Mouse (Mus musculus) yolk sac, embryonic 10.5 days (tissue): Measurements from ENCODE around the gene Prkch.

Source experiments
- DNase-seq: peaks from one replicate; pipeline ENCODE4 v3.0.0-alpha.2; 2017; ENCODE audit warnings: low spot score

The Prkch gene

GRCm38 (mm10) chr12:73583318-73583717, 1.3 kb upstream of the Prkch start:
- DNase-seq = no peak

DNA sequence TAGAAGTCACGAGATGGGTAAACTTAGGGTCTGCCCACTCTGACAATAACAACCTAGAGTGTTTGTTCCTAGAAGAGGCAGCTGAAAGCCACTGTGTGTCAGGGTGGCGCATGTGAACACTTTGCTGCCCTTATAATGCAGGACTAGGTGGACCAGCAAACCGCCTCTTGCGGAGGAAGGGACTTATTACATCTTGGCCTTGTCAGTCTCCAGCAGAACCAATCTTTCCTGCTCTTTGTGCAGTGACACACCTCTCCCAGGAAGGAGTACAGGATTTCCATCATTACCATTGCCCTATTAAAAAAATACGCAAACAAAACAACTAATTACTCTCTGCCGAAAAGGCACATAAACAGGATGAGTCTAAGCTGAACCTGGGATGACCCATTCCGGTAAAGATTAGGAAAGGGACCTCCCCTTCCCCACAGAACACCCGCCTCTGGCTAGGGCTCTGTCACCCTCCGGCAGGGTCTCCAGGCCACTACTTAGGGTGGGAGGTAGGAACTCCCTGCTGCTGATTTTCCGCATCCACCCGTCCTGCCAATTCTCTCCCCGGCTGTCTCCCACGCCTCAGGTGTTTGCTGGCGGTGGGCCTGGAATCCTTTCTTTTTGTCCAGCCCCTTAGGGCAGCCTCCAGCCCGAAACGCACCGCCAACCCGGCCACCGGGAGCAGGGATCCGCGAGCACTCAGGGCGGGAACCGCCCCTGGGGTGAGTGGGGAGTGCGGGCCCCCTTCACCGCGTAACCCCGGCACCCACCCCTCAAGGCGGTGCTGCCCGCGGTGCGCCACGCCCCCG, 585 bp upstream of the Prkch start:
- DNase-seq = peak; percentile 25

- DNase-seq = peak; percentile 31
Measured at GRCm38 (mm10) chr12:73585241-73585801, 725 bp downstream of the Prkch start.

GRCm38 (mm10) chr12:73585850-73586249, 1.3 kb downstream of the Prkch start:
- DNase-seq = no peak

DNA sequence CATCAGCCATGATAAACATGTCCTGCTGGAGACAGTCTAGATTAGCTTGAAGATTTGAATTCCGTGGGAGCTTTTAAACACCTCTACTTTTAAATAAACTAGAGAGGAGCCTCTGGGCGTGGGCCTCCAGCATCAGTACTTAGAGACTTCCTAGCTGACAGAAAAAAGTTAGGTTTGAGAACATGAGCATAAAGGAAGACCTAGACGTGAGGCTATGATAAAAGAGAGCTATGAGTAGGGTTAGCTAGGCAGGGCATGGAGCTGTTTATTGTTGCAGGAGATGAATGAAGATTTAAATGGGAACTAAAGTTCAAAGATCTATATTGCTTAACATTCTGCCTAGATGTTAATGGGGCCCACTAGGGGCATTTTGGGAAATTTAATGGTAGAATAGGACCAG, 2.7 kb downstream of the Prkch start:
- DNase-seq = no peak

DNA sequence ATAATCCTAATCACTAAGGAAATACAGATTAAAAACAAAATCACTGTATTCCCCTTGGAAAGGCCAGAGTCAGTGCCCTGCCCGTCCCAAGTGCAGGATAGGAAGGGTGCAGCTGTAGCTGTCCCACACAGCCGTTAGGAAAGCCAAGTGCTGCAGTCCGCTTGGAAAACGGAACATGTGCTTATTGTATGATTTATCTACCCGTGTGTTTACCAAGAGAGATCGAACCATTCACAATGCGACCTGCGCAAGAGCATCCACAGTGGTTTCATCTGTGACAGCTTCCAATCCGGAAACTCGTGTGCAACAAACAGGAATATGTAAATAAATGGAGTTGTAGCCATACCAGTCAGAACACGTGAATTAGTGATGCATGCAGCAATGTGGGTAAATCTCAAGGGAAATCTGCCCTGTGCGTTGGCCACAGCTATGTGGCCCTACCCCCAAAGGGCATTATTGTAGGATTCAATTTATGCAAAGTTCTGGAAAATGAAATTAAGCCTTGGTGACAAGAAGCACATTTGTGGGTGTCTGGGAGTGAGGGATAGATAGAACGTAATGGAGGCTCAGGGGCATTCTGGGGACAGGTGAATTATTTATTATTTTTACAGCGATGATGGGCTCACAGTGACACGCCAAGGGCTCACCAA, 6.2 kb downstream of the Prkch start:
- DNase-seq = no peak

DNA sequence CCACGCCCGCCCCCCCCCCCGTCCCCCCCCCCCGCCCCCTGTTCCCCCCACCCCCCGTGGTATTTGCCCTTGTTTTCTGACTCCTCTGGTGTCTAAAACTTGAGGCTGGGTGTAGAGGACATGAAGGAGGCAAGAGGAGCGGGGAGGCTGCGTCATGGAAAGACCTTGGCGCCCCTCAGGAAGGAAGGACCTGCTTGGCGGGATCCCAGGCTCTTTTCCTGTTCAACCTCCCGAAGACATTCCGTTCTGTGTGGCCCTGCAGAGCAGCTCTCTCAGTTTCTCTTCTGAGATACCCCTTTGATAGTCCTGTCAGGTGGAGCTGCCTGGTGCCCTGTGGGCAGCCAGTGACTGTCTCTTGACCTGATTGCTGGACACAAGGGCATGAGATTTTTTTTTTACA, 7.0 kb downstream of the Prkch start:
- no peak for DNase-seq

GRCm38 (mm10) chr12:73593021-73593798, 8.6 kb downstream of the Prkch start:
- no peak for DNase-seq

DNA sequence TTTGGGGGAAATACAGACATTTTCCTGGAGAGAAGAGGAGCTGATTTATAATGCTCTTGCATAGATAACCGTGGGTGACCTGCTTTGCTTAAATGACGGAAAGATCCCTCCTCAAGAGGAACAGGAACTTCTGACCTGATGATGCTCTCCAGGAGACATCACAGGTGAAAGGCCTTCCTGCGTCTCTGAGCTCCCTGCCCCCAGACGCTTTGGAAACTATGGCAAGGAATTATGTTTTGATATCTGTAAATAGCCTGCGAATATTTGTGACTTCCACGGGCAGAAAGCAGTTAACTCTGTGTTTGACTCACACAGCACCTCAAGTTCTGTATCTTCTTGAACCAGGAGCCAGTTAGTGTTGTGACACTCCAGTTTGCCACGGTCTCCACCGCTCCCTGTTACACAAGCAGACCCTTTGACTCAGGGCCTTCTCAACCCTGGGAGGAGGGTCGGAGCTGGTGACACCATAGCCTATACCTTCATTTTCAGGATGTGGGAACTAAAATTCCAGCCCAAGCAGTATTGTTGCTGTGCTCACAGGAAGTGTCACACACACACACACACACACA, 9.7 kb downstream of the Prkch start:
- DNase-seq = no peak

DNA sequence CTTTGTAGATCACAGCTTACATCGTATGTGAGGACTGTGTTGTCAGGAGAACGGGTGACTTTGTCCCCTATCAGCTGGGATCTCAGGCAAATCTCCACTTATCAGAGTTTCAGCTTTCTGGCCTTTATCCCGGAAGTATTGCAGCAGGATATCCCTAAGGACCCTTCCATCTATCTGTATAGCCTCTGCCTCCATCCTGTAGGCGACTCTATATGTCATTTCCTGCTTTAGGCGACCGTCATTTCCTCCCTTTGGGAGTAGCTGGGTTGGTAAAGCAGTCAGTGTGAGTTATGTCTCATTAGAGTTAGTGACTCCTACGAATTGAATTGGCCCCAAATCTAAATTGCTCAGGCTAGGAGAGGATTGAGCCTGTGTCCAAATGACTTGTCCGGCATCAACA, 10.6 kb downstream of the Prkch start:
- no peak for DNase-seq

- no peak for DNase-seq
Measured at GRCm38 (mm10) chr12:73598241-73598640, 13.6 kb downstream of the Prkch start.

DNA sequence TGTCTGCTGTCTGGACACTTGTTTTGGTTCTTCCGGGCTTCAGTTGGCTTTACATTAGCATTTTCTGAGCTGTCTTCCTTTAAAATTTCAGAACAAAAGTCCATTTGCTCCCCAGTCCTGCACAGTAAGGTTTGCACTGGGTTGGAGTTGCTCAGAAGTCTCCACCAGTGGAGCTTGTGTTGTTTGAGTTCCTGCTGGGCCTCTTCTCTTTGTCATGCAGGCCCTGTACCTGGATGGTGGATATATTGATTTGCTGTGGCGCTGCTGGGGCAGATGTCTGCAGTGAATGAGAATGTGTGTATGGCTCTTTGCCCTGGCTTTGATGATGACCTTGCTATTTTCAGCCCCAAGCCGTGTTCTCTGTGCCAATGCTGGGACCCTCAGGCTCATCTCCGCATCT, 15.9 kb downstream of the Prkch start:
- DNase-seq = no peak

DNA sequence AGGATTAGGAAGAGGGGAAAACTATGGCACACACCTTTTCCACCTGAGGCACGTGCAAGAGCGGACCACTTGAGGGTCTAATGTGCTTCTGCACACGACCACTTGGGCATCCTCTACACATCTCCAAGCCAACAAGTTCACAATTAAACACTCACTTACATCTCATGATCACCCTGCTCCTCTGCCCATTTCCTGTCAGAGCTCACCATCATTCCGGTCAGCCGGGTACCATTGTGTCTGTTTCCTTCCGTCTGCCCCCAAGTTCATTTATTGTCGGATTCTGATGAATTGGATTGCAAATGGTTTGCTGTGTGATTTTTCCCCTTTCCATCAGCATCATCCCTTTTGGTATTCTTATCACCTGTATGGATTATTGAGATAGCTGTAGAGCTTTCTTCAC, 18.4 kb downstream of the Prkch start:
- DNase-seq = no peak

DNA sequence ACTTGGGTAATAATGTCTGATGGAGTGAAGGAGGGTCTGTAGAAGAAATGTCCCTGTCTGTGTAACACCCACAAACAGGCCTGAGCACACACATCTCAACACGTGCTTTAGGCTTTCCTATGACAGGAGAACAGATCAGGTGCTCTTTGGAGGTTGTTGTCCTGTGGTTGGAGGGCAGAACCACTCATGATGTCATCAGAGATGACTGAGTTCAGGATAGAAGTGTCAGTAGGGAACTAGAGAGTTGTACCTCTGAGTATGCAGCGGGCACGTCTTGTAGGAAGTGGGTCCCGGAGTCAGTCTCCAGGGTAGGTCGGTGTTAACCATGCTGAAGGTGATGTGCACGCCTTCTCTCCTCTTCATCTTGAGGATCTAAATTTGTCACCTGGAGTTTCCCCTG, 19.1 kb downstream of the Prkch start:
- DNase-seq = no peak

DNA sequence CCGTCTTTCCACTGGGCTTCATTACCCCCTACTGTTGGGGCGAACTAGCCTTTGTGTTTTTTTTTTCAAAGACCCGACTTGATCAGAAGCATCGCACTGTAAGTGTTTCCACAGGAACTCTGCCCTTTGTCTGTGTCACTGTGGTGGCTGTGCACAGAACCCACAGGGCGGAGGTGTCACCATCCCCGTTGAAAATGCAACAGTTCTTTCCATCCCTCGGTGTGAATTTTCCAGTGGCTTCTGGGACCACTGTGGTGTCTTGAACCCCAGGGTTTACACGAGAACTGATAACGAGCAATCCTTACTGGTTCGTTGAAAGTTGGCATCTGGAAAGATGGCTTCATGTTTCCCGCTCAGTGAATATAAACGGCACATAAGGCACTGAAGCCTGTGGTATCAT, 20.2 kb downstream of the Prkch start:
- no peak for DNase-seq

DNA sequence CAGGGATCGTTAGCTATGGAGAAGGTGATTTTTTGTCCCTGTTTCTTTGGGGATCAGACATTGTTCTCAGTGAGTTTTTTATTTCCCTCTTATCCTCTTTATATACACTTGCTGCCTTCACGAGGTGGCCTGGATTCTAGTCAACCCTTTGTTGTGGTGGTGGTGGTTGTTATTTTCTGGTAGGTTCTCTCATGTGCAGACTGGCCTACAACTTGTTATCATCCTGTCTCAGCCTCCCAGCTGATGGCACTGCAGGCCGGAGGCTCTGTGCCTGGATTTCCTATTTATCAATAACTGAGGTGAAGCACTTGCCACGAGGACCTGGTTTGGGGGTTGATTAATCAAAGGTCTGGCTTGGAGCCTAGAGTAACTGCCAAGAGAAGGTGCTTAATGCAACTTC, 20.6 kb downstream of the Prkch start:
- DNase-seq = no peak

DNA sequence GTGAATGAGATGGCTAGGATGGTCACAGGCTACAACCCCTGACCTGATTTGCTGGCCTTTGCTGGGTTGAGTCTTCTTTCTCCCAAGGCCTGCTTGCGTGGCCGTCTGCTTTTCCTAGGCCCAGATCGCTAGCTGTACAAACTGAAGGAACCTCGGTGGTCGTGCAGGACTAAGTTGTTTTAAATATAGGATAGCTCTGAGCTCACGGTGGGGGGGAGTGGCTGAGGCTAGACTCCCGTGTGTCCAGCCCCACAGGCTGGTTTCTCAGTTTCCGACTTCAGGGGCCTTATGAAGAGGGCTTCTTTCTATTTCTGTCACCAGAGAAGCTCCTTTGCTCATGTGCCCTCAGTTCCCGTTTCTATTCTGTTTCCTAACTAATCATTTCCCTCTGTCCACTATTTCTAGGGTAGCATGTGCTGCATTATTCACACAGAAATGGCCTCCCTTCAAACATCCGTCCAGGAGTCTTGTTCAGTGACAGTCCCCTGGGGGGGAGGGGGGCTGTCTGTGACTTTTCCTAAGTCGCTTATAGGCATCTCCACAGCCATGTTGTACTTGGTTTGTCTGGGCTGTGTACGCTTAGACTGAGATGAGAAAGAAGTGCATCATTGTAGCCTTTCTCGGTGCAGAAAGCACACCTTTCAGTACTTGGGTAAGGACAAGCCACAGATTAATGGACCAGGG, 22.9 kb downstream of the Prkch start:
- no peak for DNase-seq

GRCm38 (mm10) chr12:73608065-73608397, 23.4 kb downstream of the Prkch start:
- peak; percentile 20 for DNase-seq

GRCm38 (mm10) chr12:73609262-73609661, 24.7 kb downstream of the Prkch start:
- no peak for DNase-seq

GRCm38 (mm10) chr12:73609676-73610545, 25.3 kb downstream of the Prkch start:
- no peak for DNase-seq

DNA sequence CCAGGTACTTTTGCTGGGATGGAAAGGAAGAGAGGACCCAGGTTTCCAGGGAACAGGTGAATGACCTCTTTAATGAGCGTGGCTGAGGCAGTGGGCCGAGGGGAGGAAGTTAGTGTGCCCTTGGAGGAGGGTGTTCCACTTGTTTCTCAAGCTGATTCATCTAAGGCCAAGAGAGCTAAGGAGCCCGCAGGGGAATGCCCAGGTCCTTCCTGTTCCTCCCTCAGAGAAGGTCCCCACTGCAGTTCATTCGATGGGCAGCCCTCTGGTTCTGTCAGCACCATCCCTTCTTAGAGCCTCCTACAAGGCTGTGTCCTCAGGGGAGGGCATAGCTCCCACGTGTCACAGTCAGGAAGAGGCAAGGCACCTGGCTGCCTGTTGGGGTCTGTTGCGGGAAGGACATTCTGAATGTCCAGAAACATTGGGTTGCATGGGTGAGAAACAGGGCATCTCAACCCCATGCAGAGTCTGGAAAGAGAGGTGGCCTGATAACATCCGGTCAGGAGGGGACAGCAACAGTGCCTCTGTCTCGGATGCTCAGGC, 26.3 kb downstream of the Prkch start:
- DNase-seq = no peak
